Mouse (Mus musculus) heart, postnatal 14 days (tissue): ENCODE data around the gene Pkd1l1. TPM values are rescaled to one million over a fixed set of nuclear protein-coding genes. Genes with fewer than 3 reads are reported as not detected.

Source experiments
- DNase-seq, 2 experiments: peaks; one replicate each; pipeline ENCODE4 v3.0.0; 2021 to 2022
- intact Hi-C: fragments of 180-260 bp; cut with DNase I; formaldehyde crosslinking; loops from one replicate; pipeline ENCODE4 v1.15.1; 2025
- long read RNA-seq, 2 experiments: library from polyadenylated mRNA; stranded (forward); transcript quantifications; one replicate each; pipeline ENCODE4 v2.0.0; 2021
- total RNA-seq, 2 experiments: library from RNA; stranded (reverse); gene quantifications; 2 replicates each; pipeline ENCODE4 v1.2.3; 2021

Gene Pkd1l1
- total RNA-seq = under 1 TPM; 0.05 TPM
- long read RNA-seq, experiment 1 = 0 reads
- long read RNA-seq, experiment 2 = 0 reads

- DNase-seq = no peak
- intact Hi-C loops = no loop called here
Measured at GRCm38 (mm10) chr11:8973166-8973565, at the start of gene Pkd1l1. Gene Pkd1l1 (minus strand): TSS chr11:8973266.

GRCm38 (mm10) chr11:9020207-9020606 is 47.1 kb upstream of the Pkd1l1 start:
- intact Hi-C loops = no loop called here
- DNase-seq = no peak

- intact Hi-C loops = no loop called here
- peak in 1 of 2 experiments; percentile 25 for DNase-seq
Measured at GRCm38 (mm10) chr11:9018491-9019267, 45.6 kb upstream of the Pkd1l1 start.

GRCm38 (mm10) chr11:9014740-9015139 is 41.7 kb upstream of the Pkd1l1 start:
- intact Hi-C loops = loop anchor here (5.0 kb wide), 1 partner anchor 103 kb away; the partner anchor contains the start of gene Upp1

GRCm38 (mm10) chr11:9011348-9011747 is 38.3 kb upstream of the Pkd1l1 start:
- intact Hi-C loops = loop anchor here (5.0 kb wide), 1 partner anchor 106 kb away; the partner anchor contains the start of gene Upp1

More at GRCm38 (mm10) chr11:9014740-9015139, 41.7 kb upstream of the Pkd1l1 start:
- no peak for DNase-seq

GRCm38 (mm10) chr11:9010853-9011339 is 37.8 kb upstream of the Pkd1l1 start, which contains the start of gene Hus1:
Gene Hus1 (minus strand): TSS chr11:9011191.
- intact Hi-C loops = loop anchor here (5.0 kb wide), 1 partner anchor 106 kb away; the partner anchor contains the start of gene Upp1
- peak; percentile 91 to 93 for DNase-seq

More at GRCm38 (mm10) chr11:9011348-9011747, 38.3 kb upstream of the Pkd1l1 start:
- DNase-seq = no peak

GRCm38 (mm10) chr11:9010416-9010815 is 37.4 kb upstream of the Pkd1l1 start:
- peak; percentile 17 to 32 for DNase-seq
- intact Hi-C loops = loop anchor here (5.0 kb wide), 1 partner anchor 107 kb away; the partner anchor contains the start of gene Upp1

GRCm38 (mm10) chr11:9008761-9009160 is 35.7 kb upstream of the Pkd1l1 start:
- no peak for DNase-seq
- intact Hi-C loops = no loop called here

GRCm38 (mm10) chr11:8988084-8988483 is 15.0 kb upstream of the Pkd1l1 start:
- intact Hi-C loops = no loop called here
- no peak for DNase-seq

GRCm38 (mm10) chr11:8986058-8986457 is 13.0 kb upstream of the Pkd1l1 start:
- intact Hi-C loops = no loop called here
- no peak for DNase-seq

GRCm38 (mm10) chr11:8983237-8983861 is 10.3 kb upstream of the Pkd1l1 start:
- intact Hi-C loops = loop anchor here (1.0 to 2.0 kb wide), 2 partner anchors 143 to 153 kb away; no protein-coding TSS in a partner anchor
- DNase-seq = peak; percentile 75 to 82

GRCm38 (mm10) chr11:8978154-8978553 is 5.1 kb upstream of the Pkd1l1 start:
- DNase-seq = no peak
- intact Hi-C loops = no loop called here

- DNase-seq = no peak
- intact Hi-C loops = no loop called here
Measured at GRCm38 (mm10) chr11:8972093-8972492, 973 bp downstream of the Pkd1l1 start.

- intact Hi-C loops = no loop called here
- DNase-seq = no peak
Measured at GRCm38 (mm10) chr11:8970509-8970908, 2.6 kb downstream of the Pkd1l1 start.

- no peak for DNase-seq
- intact Hi-C loops = no loop called here
Measured at GRCm38 (mm10) chr11:8968094-8968493, 5.0 kb downstream of the Pkd1l1 start.

- DNase-seq = no peak
- intact Hi-C loops = no loop called here
Measured at GRCm38 (mm10) chr11:8958572-8958971, 14.5 kb downstream of the Pkd1l1 start.

GRCm38 (mm10) chr11:8958108-8958507 is 15.0 kb downstream of the Pkd1l1 start:
- no peak for DNase-seq
- intact Hi-C loops = no loop called here

- intact Hi-C loops = loop anchor here (2.0 kb wide), 1 partner anchor 420 kb away; no protein-coding TSS in a partner anchor
- DNase-seq = peak in 1 of 2 experiments; percentile 5
Measured at GRCm38 (mm10) chr11:8957023-8957422, 16.0 kb downstream of the Pkd1l1 start.

- intact Hi-C loops = loop anchor here (2.0 kb wide), 1 partner anchor 419 kb away; no protein-coding TSS in a partner anchor
- peak; percentile 28 to 57 for DNase-seq
Measured at GRCm38 (mm10) chr11:8955678-8956077, 17.4 kb downstream of the Pkd1l1 start.

GRCm38 (mm10) chr11:8949765-8950430 is 23.2 kb downstream of the Pkd1l1 start:
- no peak for DNase-seq
- intact Hi-C loops = loop anchor here (5.0 kb wide), 2 partner anchors 88 to 523 kb away; no protein-coding TSS in a partner anchor
